Mouse (Mus musculus): Measurements from ENCODE around the gene Fbxw18.

- no peak for TF ChIP-seq POLR2A (IDR thresholded peaks at IDR 0.05; ENCODE audit: control insufficient read depth, extremely low read depth, insufficient read depth, low read length, poor library complexity)
- TF ChIP-seq CTCF (IDR thresholded peaks at IDR 0.05; ENCODE audit: borderline replicate concordance, control insufficient read depth, extremely low read depth, insufficient read depth, low read length, poor library complexity) = no peak
Observed at GRCm38 (mm10) chr9:109685299-109685698, 17.2 kb downstream of the Fbxw18 start.

Measured in thymus, adult 2 months (tissue).